Mouse (Mus musculus): ENCODE results near the gene Rcn1.

DNA sequence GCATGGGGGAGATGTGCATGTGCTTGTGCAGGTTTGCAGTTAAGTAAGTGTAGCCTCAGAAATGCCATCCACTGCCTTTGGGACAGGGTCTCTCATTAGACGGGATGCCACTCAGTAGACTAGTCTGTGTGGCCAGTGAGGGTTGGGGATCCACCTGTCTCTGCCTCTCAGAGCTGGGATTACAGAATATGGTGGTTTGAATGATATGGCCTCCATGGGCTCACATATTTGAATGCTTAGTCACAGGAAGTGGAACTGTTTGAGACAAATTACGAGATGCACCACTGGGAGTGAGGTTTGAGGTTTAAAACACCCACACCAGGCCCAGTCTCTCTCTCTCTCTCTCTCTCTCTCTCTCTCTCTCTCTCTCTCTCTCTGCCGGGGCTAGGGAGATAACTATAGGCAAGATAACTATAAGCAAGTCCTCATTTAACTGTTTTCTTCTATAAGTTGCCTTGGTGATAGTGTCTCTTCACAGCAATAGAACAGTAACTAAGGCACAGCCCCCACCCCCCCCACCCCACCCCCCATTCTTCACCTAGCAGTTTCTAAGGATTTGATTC lies 18.3 kb downstream of the Rcn1 start:
- TF ChIP-seq POLR2A (IDR thresholded peaks at IDR 0.05; ENCODE audit: insufficient read length, low read depth): no peak
- no peak for TF ChIP-seq USF1 (IDR thresholded peaks at IDR 0.05; ENCODE audit: low read depth)
